Mouse (Mus musculus) midbrain, postnatal 0 days (tissue): ENCODE results near the gene Limch1. TPM values are rescaled to one million over a fixed set of nuclear protein-coding genes. Genes with fewer than 3 reads are reported as not detected.

Source experiments
- ATAC-seq: fragments of 200-750 bp; cut with Nextera tagmentation; 2 replicates; pipeline ENCODE4 v1.8.0; 2017; ENCODE audit warnings: moderate number of reproducible peaks, mild to moderate bottlenecking, moderate TSS enrichment, moderate library complexity; ENCODE audit not compliant: low FRiP score
- DNase-seq: peaks from one replicate; pipeline ENCODE4 v3.0.0-alpha.2; 2015; ENCODE audit warnings: low spot score
- H3K27ac ChIP-seq: fragments of 300-500 bp; sonication (generic); 2 replicates; pipeline ENCODE4 v1.5.1; 2014; ENCODE audit warnings: low read depth, mild to moderate bottlenecking, low read length, mixed read lengths
- H3K27me3 ChIP-seq: fragments of 300-500 bp; sonication (generic); 2 replicates; pipeline ENCODE4 v1.6.1; 2014; ENCODE audit warnings: low read length, control low read depth, mixed read lengths; ENCODE audit not compliant: insufficient read depth
- H3K36me3 ChIP-seq: fragments of 300-500 bp; sonication (generic); 2 replicates; pipeline ENCODE4 v1.6.1; 2014; ENCODE audit warnings: low read length, control low read depth, mixed read lengths; ENCODE audit not compliant: insufficient read depth
- H3K4me1 ChIP-seq: fragments of 300-500 bp; sonication (generic); 2 replicates; pipeline ENCODE4 v1.6.1; 2014; ENCODE audit warnings: mild to moderate bottlenecking, control low read depth, antibody characterized with exemption, low read length, mixed read lengths; ENCODE audit not compliant: insufficient read depth
- H3K4me2 ChIP-seq: fragments of 300-500 bp; sonication (generic); 2 replicates; pipeline ENCODE4 v1.6.1; 2014; ENCODE audit warnings: low read depth, mild to moderate bottlenecking, low read length, mixed read lengths; ENCODE audit not compliant: poor library complexity, severe bottlenecking
- H3K4me3 ChIP-seq: fragments of 300-500 bp; sonication (generic); 2 replicates; pipeline ENCODE4 v1.5.1; 2014; ENCODE audit warnings: low read depth, mild to moderate bottlenecking, low read length, moderate library complexity
- H3K9ac ChIP-seq: fragments of 300-500 bp; sonication (generic); replicated peaks from 2 replicates; pipeline ENCODE4 v1.6.1; 2014; ENCODE audit warnings: mild to moderate bottlenecking, low read length, moderate library complexity, mixed read lengths; ENCODE audit not compliant: poor library complexity, severe bottlenecking
- H3K9me3 ChIP-seq: fragments of 300-500 bp; sonication (generic); 2 replicates; pipeline ENCODE4 v1.6.1; 2016; ENCODE audit warnings: low read length, control low read depth
- CTCF ChIP-seq: IDR thresholded peaks from 2 replicates; pipeline ENCODE4 v1.5.1; 2016; ENCODE audit warnings: antibody characterized with exemption, mild to moderate bottlenecking
- WGBS: fragments of 180-500 bp; shearing (Covaris S2); extraction: QIAGEN DNeasy Blood & Tissue Kit; methylation state at CpG from one replicate; pipeline ENCODE4 v1.1.7; 2014; 5-methylcytosine and 5-hydroxymethylcytosine counted together
- polyA plus RNA-seq: library from polyadenylated mRNA; unstranded; fragments of >200 nt; fragmentation: Nextera tagmentation; extraction: Ambion mirVana; gene quantifications from 2 replicates; pipeline ENCODE4 v1.2.1, GENCODE M21; 2015
- total RNA-seq: library from RNA; depleted of rRNA; stranded (reverse); fragments of >200 nt; gene quantifications from 2 replicates; pipeline ENCODE4 v1.2.3, GENCODE M21; 2014

The Limch1 gene
- total and polyA plus RNA-seq, 2 experiments from 2014 or later = 46.6 to 119 TPM

DNA sequence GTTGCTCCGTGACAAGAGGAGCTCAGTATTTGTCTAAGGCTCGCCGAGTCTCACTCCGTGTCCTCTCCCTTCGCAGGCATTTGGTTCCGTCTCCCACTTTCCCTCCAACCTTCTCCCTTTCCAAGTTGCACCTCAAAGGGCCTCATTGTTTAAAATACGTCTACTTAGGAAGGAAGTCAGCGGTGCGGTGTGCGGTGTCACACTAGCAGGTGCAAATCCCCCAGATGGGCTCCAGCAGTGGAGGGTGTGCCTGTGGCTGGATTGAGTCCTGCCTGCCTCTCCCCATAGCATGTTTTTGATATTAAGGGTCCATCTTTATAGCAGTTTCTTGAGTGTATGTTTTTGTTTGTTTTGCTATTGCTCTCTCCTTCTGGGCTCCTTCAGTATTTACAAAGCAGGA lies 56.6 kb downstream of the Limch1 start:
- DNase-seq = no peak
- H3K9me3 ChIP-seq = no peaks in the 10 kb centered on the region
- H3K27ac ChIP-seq = no peak overlapping the region
- H3K4me3 ChIP-seq = no peak overlapping the region
- H3K9ac ChIP-seq = no peak overlapping the region
- TF ChIP-seq CTCF = no peak
- 70% methylated on average over 10 of the region's 10 CpGs for WGBS
- no peaks in the 10 kb centered on the region for H3K27me3 ChIP-seq
- H3K36me3 ChIP-seq = no peaks in the 10 kb centered on the region
- no peak for ATAC-seq
- H3K4me2 ChIP-seq = no peak overlapping the region
- H3K4me1 ChIP-seq = peaks cover 18% of the 10 kb centered on the region

DNA sequence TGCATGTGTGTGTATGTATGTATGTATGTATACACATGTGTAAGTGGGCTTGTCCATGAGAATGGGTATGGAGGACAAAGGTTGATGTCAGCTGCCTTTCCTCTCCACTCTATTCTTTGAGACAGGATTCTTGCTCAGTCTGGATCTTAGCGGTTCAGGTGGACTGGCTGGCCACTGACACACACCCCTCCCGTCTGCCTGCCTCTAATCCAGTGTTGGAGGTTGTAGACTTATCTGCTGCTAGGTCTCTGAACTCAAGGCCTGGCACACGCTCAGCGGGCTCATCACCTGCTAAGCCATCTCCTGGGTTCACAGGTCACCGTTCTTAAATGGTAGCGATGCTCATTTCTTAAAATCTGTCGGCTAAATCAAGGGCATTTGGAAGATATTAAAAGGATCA lies 60.7 kb downstream of the Limch1 start:
- no peak for TF ChIP-seq CTCF
- Histone ChIP-seq H3K4me1 (peaks cover 5% of the 10 kb centered on the region; the same call in 1 of the 2 replicates), H3K27me3 (no peaks in the 10 kb centered on the region), H3K9me3 (no peaks in the 10 kb centered on the region), H3K4me3 (no peak overlapping the region), H3K36me3 (no peaks in the 10 kb centered on the region), H3K4me2 (no peak overlapping the region), H3K27ac (no peak overlapping the region), H3K9ac (no peak overlapping the region)
- ATAC-seq (0 out of 2 replicates have a peak, but pooled peaks have one; percentile 27), DNase-seq (no peak)
- 38% methylated on average over 7 of the region's 7 CpGs for WGBS

DNA sequence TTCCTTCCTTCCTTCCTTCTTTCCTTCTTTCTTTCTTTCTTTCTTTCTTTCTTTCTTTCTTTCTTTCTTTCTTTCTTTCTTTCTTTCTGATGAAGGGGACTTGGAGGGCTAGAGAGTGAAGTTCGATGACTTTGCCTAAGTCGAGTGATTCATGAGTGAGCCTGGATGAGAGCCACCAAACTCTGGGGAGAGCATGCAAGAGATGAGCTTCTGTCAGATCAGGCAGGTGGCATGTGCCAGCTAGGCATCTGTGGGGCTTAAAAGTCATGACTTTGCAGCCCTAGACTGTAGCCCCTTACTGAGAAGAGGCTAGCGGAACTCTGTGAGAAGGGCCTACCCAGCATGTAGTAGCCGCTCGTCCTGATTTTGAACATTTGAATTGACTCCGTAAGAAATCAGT lies 62.1 kb downstream of the Limch1 start:
- ATAC-seq (no peak), DNase-seq (no peak)
- no peak overlapping the region for H3K9ac ChIP-seq
- H3K4me3 ChIP-seq = no peak overlapping the region
- H3K4me1 ChIP-seq = peaks cover 5% of the 10 kb centered on the region; the same call in 1 of the 2 replicates
- H3K4me2 ChIP-seq = no peak overlapping the region
- no peaks in the 10 kb centered on the region for H3K36me3 ChIP-seq
- H3K9me3 ChIP-seq = no peaks in the 10 kb centered on the region
- no peak for TF ChIP-seq CTCF
- H3K27me3 ChIP-seq = no peaks in the 10 kb centered on the region
- 80% methylated on average over 6 of the region's 6 CpGs for WGBS
- H3K27ac ChIP-seq = no peak overlapping the region

DNA sequence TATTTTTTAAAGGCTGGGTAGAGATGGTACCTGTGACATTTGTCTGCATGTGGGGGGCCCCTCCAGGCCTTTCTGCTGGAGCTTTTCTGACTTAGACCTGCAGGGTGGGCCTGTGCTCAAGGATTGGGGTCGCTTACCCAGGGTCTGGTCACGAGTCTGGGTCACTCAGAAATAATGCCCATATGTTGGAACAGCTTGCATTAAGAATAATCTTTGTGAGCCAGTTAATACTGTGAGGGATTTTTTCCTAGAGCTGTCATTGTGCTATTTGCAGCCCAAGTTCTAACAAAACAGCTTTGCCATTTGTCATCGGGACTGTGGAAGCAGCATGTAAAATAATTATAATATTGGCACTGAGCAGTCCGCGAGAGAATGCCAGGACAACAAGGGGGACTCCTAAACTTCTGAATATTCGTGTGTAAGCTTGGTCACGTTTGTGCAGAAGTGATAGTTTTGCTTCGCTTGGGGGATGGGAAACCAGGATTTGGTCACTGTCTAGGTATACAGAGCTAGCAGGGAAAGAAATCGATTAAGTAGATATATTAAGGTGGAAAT lies 63.5 kb downstream of the Limch1 start:
- no peak overlapping the region for H3K27ac ChIP-seq
- ATAC-seq = no peak
- TF ChIP-seq CTCF = no peak
- no peak overlapping the region for H3K9ac ChIP-seq
- H3K4me3 ChIP-seq = no peak overlapping the region
- no peaks in the 10 kb centered on the region for H3K9me3 ChIP-seq
- H3K36me3 ChIP-seq = no peaks in the 10 kb centered on the region
- peaks cover 5% of the 10 kb centered on the region; the same call in 1 of the 2 replicates for H3K4me1 ChIP-seq
- no peak overlapping the region for H3K4me2 ChIP-seq
- 51% methylated on average over 9 of the region's 9 CpGs for WGBS
- no peaks in the 10 kb centered on the region for H3K27me3 ChIP-seq
- no peak for DNase-seq

DNA sequence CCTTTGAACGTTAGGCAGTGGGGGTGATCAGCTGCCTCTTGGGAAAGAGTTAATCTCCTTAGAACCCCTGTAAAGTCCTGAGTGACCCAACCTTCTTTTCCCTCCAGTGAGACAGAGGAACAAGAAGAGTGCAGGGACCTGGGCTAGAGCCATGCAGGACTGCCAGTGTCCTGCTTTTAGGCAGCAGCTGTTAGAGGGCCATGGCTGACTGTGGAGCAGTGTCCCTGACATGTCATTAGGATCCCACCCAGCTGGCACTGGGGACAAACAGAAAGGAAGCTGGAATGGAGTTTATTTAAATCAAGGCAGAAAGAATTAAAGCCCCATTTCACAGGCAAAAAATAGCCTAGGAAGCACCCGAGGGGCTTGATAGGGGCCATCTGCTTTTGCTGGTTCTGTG lies 64.8 kb downstream of the Limch1 start:
- H3K27ac ChIP-seq = no peak overlapping the region
- no peak overlapping the region for H3K4me3 ChIP-seq
- no peaks in the 10 kb centered on the region for H3K36me3 ChIP-seq
- no peak overlapping the region for H3K4me2 ChIP-seq
- no peaks in the 10 kb centered on the region for H3K9me3 ChIP-seq
- no peaks in the 10 kb centered on the region for H3K27me3 ChIP-seq
- no peak overlapping the region for H3K9ac ChIP-seq
- WGBS = 41% methylated on average over 2 of the region's 2 CpGs
- DNase-seq = no peak
- no peak for TF ChIP-seq CTCF
- H3K4me1 ChIP-seq = peaks cover 5% of the 10 kb centered on the region; the same call in 1 of the 2 replicates
- no peak for ATAC-seq

DNA sequence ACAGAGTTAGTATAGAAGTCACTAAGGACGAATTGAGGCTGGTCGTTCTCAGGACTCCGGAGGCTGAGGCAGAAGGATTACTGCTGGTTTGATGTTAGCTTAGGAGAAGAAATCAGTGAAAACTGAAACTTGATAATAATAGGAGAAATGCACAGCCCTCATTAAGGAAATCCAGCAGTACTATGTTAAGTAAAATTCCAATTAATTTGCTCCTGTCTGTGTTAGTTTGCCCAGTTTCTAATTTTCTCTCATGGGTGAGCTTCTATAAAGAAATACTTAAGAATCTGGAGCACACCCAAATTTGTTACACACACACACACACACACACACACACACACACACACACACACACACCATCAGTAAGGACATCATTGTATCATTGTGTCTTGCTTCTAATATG lies 69.0 kb downstream of the Limch1 start:
- Histone ChIP-seq H3K4me1 (no peaks in the 10 kb centered on the region), H3K9ac (no peak overlapping the region), H3K27ac (no peak overlapping the region), H3K9me3 (no peaks in the 10 kb centered on the region), H3K4me2 (no peak overlapping the region), H3K4me3 (no peak overlapping the region), H3K27me3 (no peaks in the 10 kb centered on the region), H3K36me3 (no peaks in the 10 kb centered on the region)
- ATAC-seq = no peak
- 74% methylated on average over 3 of the region's 3 CpGs for WGBS
- TF ChIP-seq CTCF = no peak
- DNase-seq = no peak
